Mouse (Mus musculus) heart, embryonic 12.5 days (tissue): ENCODE measurements around the gene Faah. TPM values are rescaled to one million over a fixed set of nuclear protein-coding genes. Genes with fewer than 3 reads are reported as not detected.

ENCODE experiments used
- ATAC-seq: fragments of 200-750 bp; cut with Nextera tagmentation; 2 replicates; pipeline ENCODE4 v1.8.0; 2017; ENCODE audit warnings: moderate TSS enrichment, moderate library complexity; ENCODE audit not compliant: insufficient number of reproducible peaks, low FRiP score
- H3K27ac ChIP-seq: fragments of 300-500 bp; sonication (generic); 2 replicates; pipeline ENCODE4 v1.5.1; 2016; ENCODE audit warnings: mild to moderate bottlenecking, moderate library complexity; ENCODE audit not compliant: poor library complexity, severe bottlenecking
- H3K27me3 ChIP-seq: fragments of 300-500 bp; sonication (generic); replicated peaks from 2 replicates; pipeline ENCODE4 v1.6.1; 2016; ENCODE audit warnings: mild to moderate bottlenecking, moderate library complexity
- H3K36me3 ChIP-seq: fragments of 300-500 bp; sonication (generic); 2 replicates; pipeline ENCODE4 v1.6.1; 2016; ENCODE audit warnings: mild to moderate bottlenecking, moderate library complexity
- H3K4me1 ChIP-seq: fragments of 300-500 bp; sonication (generic); replicated peaks from 2 replicates; pipeline ENCODE4 v1.6.1; 2016; ENCODE audit warnings: mild to moderate bottlenecking
- H3K4me2 ChIP-seq: fragments of 300-500 bp; sonication (generic); 2 replicates; pipeline ENCODE4 v1.6.1; 2016; ENCODE audit warnings: mild to moderate bottlenecking, moderate library complexity
- H3K4me3 ChIP-seq: fragments of 300-500 bp; sonication (generic); 2 replicates; pipeline ENCODE4 v1.5.1; 2016; ENCODE audit warnings: mild to moderate bottlenecking
- H3K9ac ChIP-seq: fragments of 300-500 bp; sonication (generic); 2 replicates; pipeline ENCODE4 v1.6.1; 2016; ENCODE audit warnings: mild to moderate bottlenecking, moderate library complexity
- H3K9me3 ChIP-seq: fragments of 300-500 bp; sonication (generic); replicated peaks from 2 replicates; pipeline ENCODE4 v1.6.1; 2016; ENCODE audit warnings: mild to moderate bottlenecking, moderate library complexity
- WGBS: fragments of 180-500 bp; shearing (Covaris S2); methylation state at CpG from one replicate; pipeline ENCODE4 v1.1.7; 2016; 5-methylcytosine and 5-hydroxymethylcytosine counted together
- polyA plus RNA-seq: library from polyadenylated mRNA; unstranded; fragments of >200 nt; fragmentation: Nextera tagmentation; extraction: Ambion mirVana; gene quantifications from 2 replicates; pipeline ENCODE4 v1.2.1, GENCODE M21; 2016

Gene Faah
- polyA plus RNA-seq, 1 experiment from 2014 or later = 1.3 TPM

DNA sequence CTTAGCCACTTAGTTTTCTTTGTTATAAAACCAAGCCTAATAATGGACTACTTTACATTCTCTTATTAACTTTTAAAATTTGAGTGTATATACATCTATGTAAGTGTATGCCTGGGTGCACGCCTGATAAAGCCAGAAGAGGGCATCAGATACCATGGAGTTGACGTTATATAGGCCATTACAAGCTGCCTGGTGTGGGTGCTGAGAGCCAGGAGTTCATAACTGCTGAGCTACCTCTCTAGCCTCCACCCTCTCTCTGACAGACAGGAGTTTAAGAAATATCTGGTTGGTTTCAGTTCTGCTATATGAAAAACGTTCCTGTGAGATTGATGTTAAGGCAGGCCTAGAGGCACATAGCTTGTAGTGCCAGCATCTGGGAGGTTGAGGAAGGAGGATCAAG lies 24.5 kb upstream of the Faah start:
- Histone ChIP-seq H3K27me3 (no peaks in the 10 kb centered on the region), H3K4me1 (no peaks in the 10 kb centered on the region), H3K9me3 (no peaks in the 10 kb centered on the region), H3K4me2 (no peak overlapping the region), H3K27ac (no peak overlapping the region), H3K9ac (no peak overlapping the region), H3K36me3 (peaks cover 57% of the 10 kb centered on the region), H3K4me3 (no peak overlapping the region)
- ATAC-seq = no peak
- WGBS = 69% methylated on average over 3 of the region's 3 CpGs

DNA sequence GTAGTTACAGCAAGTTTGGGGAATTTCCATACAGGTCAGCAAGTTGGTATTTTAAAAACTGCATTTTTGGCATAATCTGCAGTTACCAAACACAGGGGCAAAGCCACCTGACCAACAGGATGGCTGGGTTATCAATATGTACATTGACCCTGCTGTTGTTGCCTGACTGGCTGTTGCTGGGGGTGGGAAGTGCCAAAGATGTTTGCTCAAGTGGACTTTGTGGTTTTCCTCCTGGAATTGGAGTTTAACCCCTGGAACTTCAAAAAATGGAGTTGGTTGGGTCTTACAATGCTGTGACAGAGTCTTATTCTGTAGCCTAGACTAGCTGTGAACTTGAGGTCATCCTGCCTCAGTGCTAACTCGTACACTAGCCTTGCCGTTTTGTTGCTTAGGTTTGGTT lies 22.7 kb upstream of the Faah start:
- Histone ChIP-seq H3K4me1 (no peaks in the 10 kb centered on the region), H3K27me3 (no peaks in the 10 kb centered on the region), H3K9me3 (no peaks in the 10 kb centered on the region), H3K9ac (no peak overlapping the region), H3K4me2 (no peak overlapping the region), H3K27ac (no peak overlapping the region), H3K36me3 (peaks cover 69% of the 10 kb centered on the region), H3K4me3 (no peak overlapping the region)
- ATAC-seq = no peak
- WGBS = 87% methylated on average over 2 of the region's 2 CpGs

DNA sequence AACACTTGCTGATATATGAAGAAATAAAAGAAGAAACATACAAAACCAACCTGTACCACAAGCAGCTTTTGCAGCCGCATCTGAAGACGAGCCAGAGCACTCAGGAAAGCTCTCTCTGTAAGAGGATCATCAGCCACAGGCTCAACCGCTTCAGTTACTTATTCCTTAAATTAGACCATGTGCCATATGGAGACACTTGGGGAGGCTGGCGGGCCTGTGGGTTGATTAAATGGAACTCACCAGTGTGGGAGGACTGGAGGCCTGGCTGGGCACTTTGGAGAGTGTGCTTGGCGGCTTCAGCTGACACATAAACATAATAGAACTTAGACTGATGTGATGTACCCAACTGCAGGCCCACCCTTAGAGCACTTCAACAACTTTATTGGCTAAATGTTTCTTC lies 15.6 kb upstream of the Faah start:
- Histone ChIP-seq H3K27me3 (no peaks in the 10 kb centered on the region), H3K9ac (no peak overlapping the region), H3K4me2 (no peak overlapping the region), H3K9me3 (no peaks in the 10 kb centered on the region), H3K4me1 (no peaks in the 10 kb centered on the region), H3K36me3 (peaks cover 58% of the 10 kb centered on the region), H3K4me3 (no peak overlapping the region), H3K27ac (no peak overlapping the region)
- 85% methylated on average over 5 of the region's 5 CpGs for WGBS
- no peak for ATAC-seq

DNA sequence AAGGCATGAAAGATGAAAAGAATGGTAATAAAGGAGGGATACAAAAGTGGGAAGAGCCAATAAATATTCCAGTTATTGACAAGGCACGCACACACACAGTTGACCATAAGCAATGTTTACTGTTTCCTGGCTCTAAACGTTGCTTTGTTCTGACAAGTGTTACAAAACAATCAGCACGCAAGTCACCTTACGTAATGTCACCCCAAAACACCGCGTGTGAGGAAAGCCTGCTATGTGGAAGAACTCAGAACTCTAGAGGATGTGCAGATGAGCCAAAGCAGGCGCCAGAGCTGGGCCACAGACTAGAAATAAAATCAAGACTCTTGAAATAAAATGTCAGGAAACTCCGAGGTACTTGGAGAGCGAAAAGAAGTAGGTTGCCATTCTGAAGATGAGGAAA lies 15.2 kb upstream of the Faah start:
- no peak overlapping the region for H3K4me2 ChIP-seq
- no peaks in the 10 kb centered on the region for H3K27me3 ChIP-seq
- H3K36me3 ChIP-seq = peaks cover 54% of the 10 kb centered on the region
- 86% methylated on average over 9 of the region's 9 CpGs for WGBS
- no peak overlapping the region for H3K9ac ChIP-seq
- no peaks in the 10 kb centered on the region for H3K4me1 ChIP-seq
- no peak for ATAC-seq
- no peak overlapping the region for H3K27ac ChIP-seq
- H3K9me3 ChIP-seq = no peaks in the 10 kb centered on the region
- no peak overlapping the region for H3K4me3 ChIP-seq

DNA sequence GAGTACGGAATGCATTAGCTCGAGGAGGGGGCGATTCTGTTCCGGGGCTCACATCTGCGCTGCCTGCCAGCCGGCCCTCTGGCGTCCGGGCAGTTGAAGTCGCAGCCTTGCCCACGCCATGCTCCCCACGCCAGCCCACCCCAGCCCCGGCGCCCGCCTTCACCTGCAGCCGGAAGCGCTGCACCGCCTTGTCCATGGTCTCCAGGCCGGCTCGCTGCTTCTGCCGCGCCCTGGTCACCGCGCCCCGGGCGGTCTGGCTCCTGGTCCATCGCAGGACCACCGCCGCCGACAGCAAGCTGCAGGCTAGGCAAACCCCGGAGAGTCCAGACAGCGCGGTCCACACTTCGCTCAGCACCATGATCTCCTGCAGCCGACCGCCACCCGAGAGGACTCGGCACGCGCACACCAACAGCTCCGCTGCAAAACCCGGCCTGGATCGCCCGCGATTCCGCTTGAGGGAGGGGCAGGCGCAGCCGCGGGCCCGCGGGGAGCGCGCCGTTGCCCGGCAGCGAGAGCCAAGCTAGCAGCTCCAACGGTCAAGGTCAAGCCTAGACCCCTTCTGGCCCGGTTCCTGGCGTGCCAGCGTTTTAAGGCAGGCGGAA lies 325 bp downstream of the Faah start:
- no peaks in the 10 kb centered on the region for H3K9me3 ChIP-seq
- H3K27ac ChIP-seq = no peak overlapping the region
- H3K36me3 ChIP-seq = no peaks in the 10 kb centered on the region
- H3K4me2 ChIP-seq = peak overlapping the region; percentile 98
- ATAC-seq = peak; percentile 80
- WGBS = under 1% methylated on average over 60 of the region's 60 CpGs
- H3K27me3 ChIP-seq = peaks cover 83% of the 10 kb centered on the region
- H3K4me3 ChIP-seq = peak overlapping the region; percentile 63
- H3K9ac ChIP-seq = peak overlapping the region; percentile 63
- 0 out of 2 replicates have a peak, but pooled peaks cover 2% of the 10 kb centered on the region for H3K4me1 ChIP-seq

DNA sequence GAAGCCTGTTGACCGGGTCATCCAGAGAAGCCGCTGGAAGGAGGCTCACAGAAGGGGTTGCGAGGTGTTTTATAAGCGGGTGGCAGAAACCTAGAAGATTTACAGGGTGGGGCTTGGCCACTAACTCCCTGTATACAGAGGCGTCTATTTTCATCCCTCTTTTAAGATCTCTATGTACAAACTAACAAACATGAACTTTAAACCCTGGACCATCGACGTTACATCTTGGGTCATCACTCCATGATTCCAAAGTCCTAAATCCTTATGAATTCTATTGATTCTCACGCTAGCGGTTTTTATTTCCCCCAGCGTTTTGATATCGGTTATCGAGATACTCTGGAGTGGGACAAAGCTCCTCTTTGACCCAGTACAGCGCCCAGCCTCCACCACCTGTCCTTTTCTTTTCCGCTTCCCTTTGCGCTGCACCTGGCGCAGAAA lies 845 bp downstream of the Faah start:
- 11% methylated on average over 16 of the region's 16 CpGs for WGBS
- H3K27me3 ChIP-seq = peaks cover 81% of the 10 kb centered on the region
- 0 out of 2 replicates have a peak, but pooled peaks cover 2% of the 10 kb centered on the region for H3K4me1 ChIP-seq
- peak overlapping the region; percentile 63 for H3K9ac ChIP-seq
- H3K9me3 ChIP-seq = no peaks in the 10 kb centered on the region
- no peak overlapping the region for H3K27ac ChIP-seq
- no peak for ATAC-seq
- H3K4me3 ChIP-seq = peak overlapping the region; percentile 63
- H3K4me2 ChIP-seq = peak overlapping the region; percentile 98
- no peaks in the 10 kb centered on the region for H3K36me3 ChIP-seq

DNA sequence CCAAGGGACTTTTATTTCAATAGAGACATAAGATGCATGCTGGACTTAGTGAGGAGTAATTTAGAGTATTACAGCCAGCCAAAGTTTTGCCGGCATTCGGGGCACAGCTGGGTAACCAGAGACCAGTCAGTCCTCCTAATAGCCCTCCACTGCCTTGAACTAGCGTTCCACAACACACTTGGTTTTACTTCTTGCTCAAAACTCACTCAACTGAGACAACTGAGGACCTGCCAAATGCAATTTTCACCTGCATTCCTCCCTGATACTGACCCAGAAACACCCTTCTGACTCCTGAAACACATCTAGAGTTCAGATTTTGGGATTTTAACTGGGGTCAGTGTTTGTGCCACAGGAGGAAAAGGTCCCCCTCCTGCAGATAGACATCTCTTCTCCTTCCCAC lies 1.3 kb downstream of the Faah start:
- 55% methylated on average over 3 of the region's 3 CpGs for WGBS
- Histone ChIP-seq H3K27ac (no peak overlapping the region), H3K9me3 (no peaks in the 10 kb centered on the region), H3K27me3 (peaks cover 79% of the 10 kb centered on the region), H3K36me3 (no peaks in the 10 kb centered on the region), H3K4me2 (no peak overlapping the region), H3K9ac (no peak overlapping the region), H3K4me3 (no peak overlapping the region), H3K4me1 (0 out of 2 replicates have a peak, but pooled peaks cover 2% of the 10 kb centered on the region)
- no peak for ATAC-seq

DNA sequence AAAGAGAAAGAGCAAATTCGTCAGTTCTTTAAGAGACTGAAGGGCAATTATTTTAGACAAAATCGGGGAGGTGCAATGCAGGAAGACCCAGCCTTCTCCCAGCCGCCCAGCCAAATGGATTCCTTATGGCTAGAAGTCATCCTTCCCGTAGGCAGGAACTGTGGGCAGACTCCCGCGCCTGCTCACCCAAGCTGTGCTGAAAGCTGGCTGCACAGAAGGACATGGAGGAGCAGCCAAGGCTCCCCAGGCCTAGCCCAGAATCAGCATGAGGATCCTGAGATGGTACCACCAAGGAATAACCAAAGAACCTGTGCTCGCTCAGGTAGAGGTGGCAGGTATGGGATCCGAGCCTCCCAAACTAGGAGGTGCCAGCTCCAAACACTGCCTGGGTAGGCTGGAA lies 1.7 kb downstream of the Faah start:
- Histone ChIP-seq H3K4me2 (no peak overlapping the region), H3K9ac (no peak overlapping the region), H3K27me3 (peaks cover 82% of the 10 kb centered on the region), H3K4me3 (no peak overlapping the region), H3K36me3 (no peaks in the 10 kb centered on the region), H3K9me3 (no peaks in the 10 kb centered on the region), H3K27ac (no peak overlapping the region), H3K4me1 (0 out of 2 replicates have a peak, but pooled peaks cover 2% of the 10 kb centered on the region)
- WGBS = 57% methylated on average over 8 of the region's 8 CpGs
- ATAC-seq = no peak

DNA sequence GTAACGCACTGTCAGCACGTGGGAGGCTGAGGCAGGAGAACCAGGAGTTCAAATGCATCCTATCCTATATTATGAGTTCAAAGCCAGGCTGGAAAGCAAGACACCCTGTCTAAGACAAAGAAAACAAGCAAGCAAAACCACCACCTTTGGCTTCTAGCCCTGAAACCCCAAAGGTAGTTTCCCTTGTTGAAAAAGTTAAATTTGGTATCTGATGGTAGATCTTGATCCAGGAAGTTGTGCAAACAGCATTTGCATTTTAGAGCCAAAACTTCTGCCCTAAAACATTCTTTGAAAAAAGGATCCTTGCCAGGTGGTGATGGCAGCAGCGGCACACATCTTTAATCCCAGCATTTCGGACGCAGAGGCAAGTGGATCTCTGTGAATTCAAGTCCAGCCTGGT lies 2.2 kb downstream of the Faah start:
- Histone ChIP-seq H3K4me1 (0 out of 2 replicates have a peak, but pooled peaks cover 2% of the 10 kb centered on the region), H3K4me3 (no peak overlapping the region), H3K27me3 (peaks cover 85% of the 10 kb centered on the region), H3K9me3 (no peaks in the 10 kb centered on the region), H3K9ac (no peak overlapping the region), H3K4me2 (no peak overlapping the region), H3K36me3 (no peaks in the 10 kb centered on the region), H3K27ac (no peak overlapping the region)
- no peak for ATAC-seq
- WGBS = 77% methylated on average over 5 of the region's 5 CpGs

DNA sequence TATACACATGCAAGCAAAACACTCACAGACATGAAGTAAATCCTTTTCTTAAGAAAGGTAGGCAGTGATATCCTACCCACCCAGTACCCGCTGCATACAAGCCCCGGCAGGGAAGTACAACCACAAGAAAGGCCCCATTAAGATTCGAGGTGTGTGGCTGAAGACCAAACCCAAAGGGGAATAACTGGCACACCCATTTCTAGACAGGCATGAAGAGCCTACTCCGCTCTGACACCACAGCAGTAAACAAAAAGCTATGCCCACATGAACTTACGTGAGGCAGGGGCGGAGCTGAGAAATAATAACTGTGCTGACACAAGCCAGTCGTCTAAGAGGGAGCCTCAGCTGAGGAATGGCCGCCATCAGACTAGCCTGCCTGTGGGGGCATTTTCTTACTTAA lies 7.5 kb downstream of the Faah start:
- 71% methylated on average over 8 of the region's 8 CpGs for WGBS
- no peak overlapping the region for H3K9ac ChIP-seq
- H3K27ac ChIP-seq = no peak overlapping the region
- H3K4me3 ChIP-seq = no peak overlapping the region
- no peaks in the 10 kb centered on the region for H3K36me3 ChIP-seq
- no peak overlapping the region for H3K4me2 ChIP-seq
- ATAC-seq = no peak
- peaks cover 51% of the 10 kb centered on the region for H3K27me3 ChIP-seq
- no peaks in the 10 kb centered on the region for H3K9me3 ChIP-seq
- peaks cover 14% of the 10 kb centered on the region for H3K4me1 ChIP-seq

DNA sequence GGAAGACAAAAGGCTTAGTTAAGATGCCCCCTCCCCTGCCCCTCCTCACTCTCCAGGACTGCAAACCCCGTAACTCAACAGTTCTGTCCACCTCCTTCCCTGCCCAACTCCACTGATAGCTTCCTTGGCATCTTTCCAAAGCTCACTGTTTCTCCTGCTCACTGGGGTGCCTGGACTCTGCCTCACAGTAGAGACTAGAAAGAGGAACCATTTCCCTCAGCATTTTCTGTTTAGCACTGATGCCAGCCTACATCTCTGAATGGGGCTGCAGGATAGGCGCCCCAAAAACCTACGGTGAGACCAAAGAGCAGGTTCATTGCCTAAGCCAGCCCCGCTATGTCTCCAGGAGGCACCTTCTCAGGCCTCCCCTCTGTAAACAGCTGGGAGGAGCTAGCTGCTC lies 16.5 kb downstream of the Faah start:
- ATAC-seq = no peak; the same call in 1 of the 2 replicates
- H3K36me3 ChIP-seq = no peaks in the 10 kb centered on the region
- H3K4me1 ChIP-seq = peaks cover 18% of the 10 kb centered on the region
- 63% methylated on average over 4 of the region's 4 CpGs for WGBS
- H3K27me3 ChIP-seq = peaks cover 41% of the 10 kb centered on the region
- H3K27ac ChIP-seq = no peak overlapping the region
- H3K9me3 ChIP-seq = no peaks in the 10 kb centered on the region
- no peak overlapping the region for H3K4me2 ChIP-seq
- H3K9ac ChIP-seq = no peak overlapping the region
- no peak overlapping the region for H3K4me3 ChIP-seq

DNA sequence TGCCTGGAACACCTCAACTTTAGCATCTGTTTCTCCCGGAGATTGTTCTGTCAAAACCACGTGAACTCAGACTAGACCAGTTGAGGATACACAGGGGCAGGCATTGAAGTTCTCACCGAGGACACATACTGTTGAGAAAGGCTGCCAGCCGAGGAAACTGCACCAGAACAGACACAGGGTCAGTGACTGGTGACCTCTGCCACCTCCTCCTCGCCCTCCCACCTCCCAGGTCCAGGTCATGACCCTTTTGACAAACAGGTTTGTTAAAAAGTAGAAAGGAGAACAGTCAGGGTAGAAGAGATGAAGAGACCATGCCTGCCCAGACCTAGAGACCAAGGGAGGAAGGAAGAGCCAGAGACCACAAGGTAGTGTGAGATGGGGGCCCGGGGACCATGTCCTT lies 17.1 kb downstream of the Faah start:
- WGBS = 57% methylated on average over 6 of the region's 6 CpGs
- no peak overlapping the region for H3K4me3 ChIP-seq
- H3K4me1 ChIP-seq = peaks cover 15% of the 10 kb centered on the region
- H3K9ac ChIP-seq = no peak overlapping the region
- no peak overlapping the region for H3K4me2 ChIP-seq
- H3K9me3 ChIP-seq = no peaks in the 10 kb centered on the region
- H3K36me3 ChIP-seq = no peaks in the 10 kb centered on the region
- H3K27ac ChIP-seq = no peak overlapping the region
- peaks cover 41% of the 10 kb centered on the region for H3K27me3 ChIP-seq
- ATAC-seq = no peak
